28 mouse cellular contexts compared by ENCODE assay signal in genomic region chr3:98006046-98006691, GRCm38 (mm10). TPM values are rescaled to one million over a fixed set of nuclear protein-coding genes. Genes with fewer than 3 reads are reported as not detected.
DNase-seq lines count a peak whose midpoint lies in the region; ATAC-seq lines count a peak whose summit lies in the region.
"Had no signal": no experiment of that assay in that cellular context is flagged by ENCODE, and none has a peak within 500 bp of the region (broad histone marks: within the 10 kb centered on the region; RNA-seq: fewer than 3 reads in every experiment).

No protein-coding gene starts in this region.

- no peaks in the 10 kb centered on the region for H3K79me2 ChIP-seq in macrophage (ENCODE audit: inconsistent target)

- no peak overlapping the region for H3K27ac ChIP-seq in hindbrain, embryonic 13.5 days
- H3K27ac ChIP-seq in hindbrain, embryonic 16.5 days (ENCODE audit: low read depth, low read length) = no peak overlapping the region
- H3K27ac ChIP-seq in neural tube, embryonic 14.5 days (ENCODE audit: low read depth, low read length) = no peak overlapping the region
- H3K27ac ChIP-seq in macrophage = peak overlapping the region; percentile 36; the same call in 1 of the 2 replicates
- H3K27ac ChIP-seq: embryonic facial prominence, embryonic 13.5 days; embryonic facial prominence, embryonic 15.5 days; forebrain, embryonic 10.5 days; forebrain, embryonic 12.5 days had no signal

- peak; percentile 69; the same call in 1 of the 2 replicates for ATAC-seq in hindbrain, embryonic 13.5 days (ENCODE audit: low FRiP score)
- no peak for ATAC-seq in hindbrain, embryonic 16.5 days
- peak; percentile 72; the same call in 1 of the 2 replicates for ATAC-seq in neural tube, embryonic 14.5 days (ENCODE audit: low read depth)
- ATAC-seq: activated CD4-positive, CD25-positive, alpha-beta regulatory T cell, adult 4 months; CD4-positive, CD25-positive, alpha-beta regulatory T cell, adult 4 months; forebrain, embryonic 14.5 days; forebrain, embryonic 16.5 days; Patski had no signal

- no peaks in the 10 kb centered on the region for H3K9me3 ChIP-seq in hindbrain, embryonic 13.5 days
- H3K9me3 ChIP-seq in hindbrain, embryonic 16.5 days (ENCODE audit: control insufficient read depth, low read length) = no peaks in the 10 kb centered on the region
- H3K9me3 ChIP-seq in neural tube, embryonic 14.5 days (ENCODE audit: control insufficient read depth, low read length) = no peaks in the 10 kb centered on the region
- H3K9me3 ChIP-seq: embryonic facial prominence, embryonic 13.5 days; embryonic facial prominence, embryonic 15.5 days; forebrain, embryonic 10.5 days; forebrain, embryonic 12.5 days had no signal

- no peak overlapping the region for H3K4me2 ChIP-seq in hindbrain, embryonic 13.5 days
- H3K4me2 ChIP-seq in hindbrain, embryonic 16.5 days (ENCODE audit: low read length) = no peak overlapping the region
- no peak overlapping the region for H3K4me2 ChIP-seq in neural tube, embryonic 14.5 days (ENCODE audit: low read depth, low read length)
- H3K4me2 ChIP-seq: embryonic facial prominence, embryonic 13.5 days; embryonic facial prominence, embryonic 15.5 days; forebrain, embryonic 12.5 days had no signal

- H3K36me3 ChIP-seq in hindbrain, embryonic 13.5 days = no peaks in the 10 kb centered on the region
- no peaks in the 10 kb centered on the region for H3K36me3 ChIP-seq in hindbrain, embryonic 16.5 days (ENCODE audit: control insufficient read depth, insufficient read depth, low read length)
- H3K36me3 ChIP-seq in neural tube, embryonic 14.5 days (ENCODE audit: control insufficient read depth, insufficient read depth, low read length) = no peaks in the 10 kb centered on the region
- no peaks in the 10 kb centered on the region for H3K36me3 ChIP-seq in macrophage (ENCODE audit: inconsistent target)
- H3K36me3 ChIP-seq: embryonic facial prominence, embryonic 13.5 days; embryonic facial prominence, embryonic 15.5 days; forebrain, embryonic 10.5 days; forebrain, embryonic 12.5 days; G1E had no signal

- H3K4me1 ChIP-seq in hindbrain, embryonic 13.5 days (replicated peaks) = peaks cover 6% of the 10 kb centered on the region; the same call in 1 of the 2 replicates
- no peaks in the 10 kb centered on the region; the same call in 1 of the 2 replicates for H3K4me1 ChIP-seq in hindbrain, embryonic 16.5 days (ENCODE audit: control insufficient read depth, insufficient read depth, low read depth, low read length)
- no peaks in the 10 kb centered on the region for H3K4me1 ChIP-seq in neural tube, embryonic 14.5 days (ENCODE audit: control insufficient read depth, insufficient read depth, low read length)
- H3K4me1 ChIP-seq: embryonic facial prominence, embryonic 13.5 days; embryonic facial prominence, embryonic 15.5 days had no signal

- no peak overlapping the region for H3K4me3 ChIP-seq in hindbrain, embryonic 13.5 days
- H3K4me3 ChIP-seq in hindbrain, embryonic 16.5 days (ENCODE audit: low read length) = no peak overlapping the region
- no peak overlapping the region for H3K4me3 ChIP-seq in neural tube, embryonic 14.5 days (ENCODE audit: low read depth, low read length)
- no peak overlapping the region for H3K4me3 ChIP-seq in macrophage (ENCODE audit: inconsistent target)
- H3K4me3 ChIP-seq: embryonic facial prominence, embryonic 13.5 days; embryonic facial prominence, embryonic 15.5 days; erythroblast, embryonic 14.5 days; forebrain, embryonic 10.5 days; forebrain, embryonic 12.5 days had no signal

- WGBS in hindbrain, embryonic 13.5 days = 62% methylated on average over 8 of the region's 8 CpGs
- 55% methylated on average over 8 of the region's 8 CpGs for WGBS in hindbrain, embryonic 16.5 days
- 55% methylated on average over 8 of the region's 8 CpGs for WGBS in neural tube, embryonic 14.5 days
- WGBS in macrophage (ENCODE audit: missing documents) = 92% methylated on average over 8 of the region's 8 CpGs

- H3K9ac ChIP-seq in hindbrain, embryonic 13.5 days = no peak overlapping the region
- no peak overlapping the region for H3K9ac ChIP-seq in hindbrain, embryonic 16.5 days (ENCODE audit: low read depth, low read length)
- H3K9ac ChIP-seq in neural tube, embryonic 14.5 days (replicated peaks; ENCODE audit: low read depth, low read length) = no peak overlapping the region
- H3K9ac ChIP-seq: embryonic facial prominence, embryonic 13.5 days; embryonic facial prominence, embryonic 15.5 days; forebrain, embryonic 12.5 days had no signal

- no peaks in the 10 kb centered on the region for H3K27me3 ChIP-seq in hindbrain, embryonic 13.5 days
- no peaks in the 10 kb centered on the region for H3K27me3 ChIP-seq in hindbrain, embryonic 16.5 days (replicated peaks; ENCODE audit: control insufficient read depth, insufficient read depth, low read length)
- no peaks in the 10 kb centered on the region for H3K27me3 ChIP-seq in neural tube, embryonic 14.5 days (ENCODE audit: control insufficient read depth, insufficient read depth, low read length)
- H3K27me3 ChIP-seq: embryonic facial prominence, embryonic 15.5 days; Patski had no signal

- DNase-seq in neural tube, embryonic 10.5 days (ENCODE audit: extremely low spot score, low spot score) = no peak
- peak; percentile 77 for DNase-seq in A20 (ENCODE audit: low read depth, low spot score)
- no peak for DNase-seq in thymus, postnatal 25 days
- no peak for DNase-seq in kidney, postnatal 4 days
- DNase-seq: adrenal gland, adult 8-10 months; adrenal gland, postnatal 14 days; adrenal gland, postnatal 36 days; cerebellum, adult 11-12 months; cerebellum, adult 2 months; cerebellum, adult 9-10 months; cerebellum, postnatal 10 days; cerebellum, postnatal 25 days; embryo, embryonic 11 days had no signal

RNA-seq across cellular contexts. Expression of gene Notch2, which starts 7.2 kb away (rescaled TPM):
- polyA plus RNA-seq in hindbrain, embryonic 13.5 days (2015; fragmentation: Nextera tagmentation; extraction: Ambion mirVana) = 11.1 and 12.0 TPM in 2 replicates
- polyA plus RNA-seq in hindbrain, embryonic 16.5 days (2015; fragmentation: Nextera tagmentation; extraction: Ambion mirVana) = 7.6 and 12.1 TPM in 2 replicates
- polyA plus RNA-seq in neural tube, embryonic 14.5 days (2014; fragmentation: Nextera tagmentation; extraction: Ambion mirVana) = 8.2 and 13.6 TPM in 2 replicates
- total RNA-seq in macrophage (2018; cell fraction: chromatin; rRNA removed) = 100 to 1,000 TPM; 149 to 777 (median 273) TPM
- total RNA-seq in macrophage (2018; cell fraction: cytosol; rRNA removed) = 100 to 1,000 TPM in 12 of 26 experiments, 10 to 100 TPM in 14; 46.8 to 165 (median 96.1) TPM
- 100 to 1,000 TPM; 125 to 657 (median 257) TPM for total RNA-seq in macrophage (2018; cell fraction: nucleus; rRNA removed)
- polyA plus RNA-seq in macrophage (2018) = 21.9 to 74.1 TPM (median 33.4 TPM) in 3 replicates
- polyA plus RNA-seq: G1E had no signal
